Mouse (Mus musculus): ENCODE data around the gene Arpc4. TPM values are rescaled to one million over a fixed set of nuclear protein-coding genes. Genes with fewer than 3 reads are reported as not detected.

Gene Arpc4
- polyA plus RNA-seq, 1 experiment from 2014 or later = 238 TPM

DNA sequence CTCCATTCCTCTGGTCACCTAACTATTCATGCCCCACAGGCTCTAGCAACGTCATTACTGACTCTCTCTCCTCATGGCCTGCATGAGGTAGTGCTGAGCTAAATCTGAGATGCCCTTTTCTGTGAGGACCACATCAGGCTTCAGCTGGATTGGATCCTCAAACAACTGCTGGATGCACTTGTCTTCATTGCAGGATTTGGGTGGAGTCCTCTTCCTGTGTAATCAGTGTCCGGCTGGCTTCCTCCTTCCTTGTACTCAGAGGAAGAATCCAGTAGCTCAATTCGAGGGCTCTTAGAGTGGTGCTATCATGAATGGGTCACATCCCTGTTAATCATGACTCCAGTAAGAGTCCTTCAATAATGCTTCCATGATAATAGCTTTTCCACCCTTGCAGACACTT lies 24.2 kb upstream of the Arpc4 start:
- H3K9me3 ChIP-seq (ENCODE audit: control insufficient read depth, low read length) = no peaks in the 10 kb centered on the region
- 77% methylated on average over 3 of the region's 3 CpGs for WGBS
- H3K4me1 ChIP-seq (ENCODE audit: control insufficient read depth, insufficient read depth, low read length) = no peaks in the 10 kb centered on the region
- H3K27ac ChIP-seq (ENCODE audit: low read depth, low read length) = no peak overlapping the region
- ATAC-seq (ENCODE audit: low read depth) = no peak
- H3K27me3 ChIP-seq (ENCODE audit: control insufficient read depth, insufficient read depth, low read length) = no peaks in the 10 kb centered on the region
- no peak overlapping the region for H3K4me3 ChIP-seq (ENCODE audit: low read depth, low read length)
- H3K9ac ChIP-seq (replicated peaks; ENCODE audit: low read depth, low read length) = no peak overlapping the region
- no peaks in the 10 kb centered on the region for H3K36me3 ChIP-seq (ENCODE audit: control insufficient read depth, insufficient read depth, low read length)
- no peak overlapping the region for H3K4me2 ChIP-seq (ENCODE audit: low read depth, low read length)

DNA sequence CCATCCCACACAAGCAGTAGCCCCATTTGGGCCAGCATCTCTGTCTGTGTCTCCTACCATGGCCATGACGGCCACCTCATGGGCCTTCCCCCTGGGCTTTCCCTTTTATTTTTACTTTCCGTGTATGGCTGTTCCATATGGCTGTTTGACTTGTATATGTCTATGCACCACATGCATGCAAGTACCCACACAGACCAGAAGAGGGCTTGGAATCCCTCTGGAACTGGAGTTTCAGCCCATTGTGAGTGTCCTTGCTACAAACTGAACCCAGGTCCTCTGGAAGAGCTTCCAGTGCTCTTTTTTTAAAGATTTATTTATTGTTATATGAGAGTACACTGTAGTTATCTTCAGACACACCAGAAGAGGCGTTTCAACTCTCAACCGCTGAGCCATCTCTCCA lies 16.4 kb upstream of the Arpc4 start:
- ATAC-seq (ENCODE audit: low read depth) = no peak

DNA sequence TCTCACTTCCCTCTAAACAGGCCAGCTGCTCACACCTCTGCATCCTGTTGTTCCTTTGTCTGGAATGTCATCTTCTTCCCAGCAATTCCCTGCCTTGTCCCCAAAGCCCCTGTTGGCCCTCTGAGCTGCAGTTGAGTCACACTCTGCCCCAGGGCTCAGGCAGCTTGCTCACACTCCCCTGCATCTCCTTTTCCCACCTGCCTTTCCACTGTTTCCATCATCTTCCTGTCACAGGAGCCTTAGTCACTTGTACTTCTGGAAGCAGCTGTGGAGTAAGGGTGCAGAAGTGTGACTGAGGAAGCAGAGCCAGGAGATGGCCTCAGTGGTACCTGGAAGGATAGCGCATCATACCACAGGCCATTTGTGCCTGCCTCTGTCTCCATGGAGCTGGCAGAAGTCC lies 15.7 kb upstream of the Arpc4 start:
- Histone ChIP-seq H3K27ac (ENCODE audit: low read depth, low read length) (no peak overlapping the region), H3K4me3 (ENCODE audit: low read depth, low read length) (no peak overlapping the region), H3K9me3 (ENCODE audit: control insufficient read depth, low read length) (no peaks in the 10 kb centered on the region), H3K4me1 (ENCODE audit: control insufficient read depth, insufficient read depth, low read length) (no peaks in the 10 kb centered on the region), H3K4me2 (ENCODE audit: low read depth, low read length) (no peak overlapping the region), H3K36me3 (ENCODE audit: control insufficient read depth, insufficient read depth, low read length) (0 out of 2 replicates have a peak, but pooled peaks cover 5% of the 10 kb centered on the region), H3K9ac (replicated peaks; ENCODE audit: low read depth, low read length) (no peak overlapping the region), H3K27me3 (ENCODE audit: control insufficient read depth, insufficient read depth, low read length) (no peaks in the 10 kb centered on the region)
- WGBS = 100% methylated on average over 1 of the region's 1 CpGs
- ATAC-seq (ENCODE audit: low read depth) = no peak

More for the DNA sequence above, 16.4 kb upstream of the Arpc4 start:
- Histone ChIP-seq H3K4me2 (ENCODE audit: low read depth, low read length) (no peak overlapping the region), H3K4me3 (ENCODE audit: low read depth, low read length) (no peak overlapping the region), H3K9me3 (ENCODE audit: control insufficient read depth, low read length) (no peaks in the 10 kb centered on the region), H3K9ac (replicated peaks; ENCODE audit: low read depth, low read length) (no peak overlapping the region), H3K27ac (ENCODE audit: low read depth, low read length) (no peak overlapping the region), H3K27me3 (ENCODE audit: control insufficient read depth, insufficient read depth, low read length) (no peaks in the 10 kb centered on the region), H3K4me1 (ENCODE audit: control insufficient read depth, insufficient read depth, low read length) (no peaks in the 10 kb centered on the region), H3K36me3 (ENCODE audit: control insufficient read depth, insufficient read depth, low read length) (no peaks in the 10 kb centered on the region)
- WGBS = 77% methylated on average over 4 of the region's 4 CpGs

DNA sequence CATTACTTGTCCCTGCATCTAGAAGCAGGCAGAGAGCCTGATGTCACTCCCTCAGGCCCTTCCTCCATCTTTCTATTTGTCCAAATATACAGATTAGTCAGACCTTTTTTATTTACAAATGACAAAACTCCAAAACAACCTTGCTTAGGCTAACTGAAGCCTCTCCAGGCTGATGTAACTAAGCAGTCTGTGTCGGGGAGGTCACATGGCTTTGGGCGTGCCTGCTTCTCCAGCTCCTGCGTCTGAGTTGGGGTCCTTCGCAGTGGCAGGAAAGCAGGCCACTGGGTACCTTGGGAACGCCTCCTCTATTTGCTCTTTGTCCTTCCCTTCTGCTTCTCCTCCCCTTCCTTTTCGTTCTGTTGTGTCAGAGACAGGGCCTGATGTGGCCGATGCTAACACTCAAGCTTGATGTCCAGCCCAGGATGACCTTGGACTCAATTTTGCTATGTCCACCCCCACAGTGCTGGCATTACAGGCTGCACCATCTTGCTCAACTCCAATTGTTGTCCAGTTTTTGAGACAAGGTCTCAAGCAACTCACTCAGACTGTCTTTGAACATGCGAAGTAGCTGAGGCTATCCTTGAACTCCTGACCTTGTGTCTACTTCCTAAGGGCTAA lies 13.3 kb upstream of the Arpc4 start:
- H3K36me3 ChIP-seq (ENCODE audit: control insufficient read depth, insufficient read depth, low read length) = peaks cover 5% of the 10 kb centered on the region; the same call in 1 of the 2 replicates
- no peak for ATAC-seq (ENCODE audit: low read depth)
- no peak overlapping the region for H3K27ac ChIP-seq (ENCODE audit: low read depth, low read length)
- no peak overlapping the region for H3K4me3 ChIP-seq (ENCODE audit: low read depth, low read length)
- 59% methylated on average over 8 of the region's 8 CpGs for WGBS
- no peaks in the 10 kb centered on the region for H3K4me1 ChIP-seq (ENCODE audit: control insufficient read depth, insufficient read depth, low read length)
- no peaks in the 10 kb centered on the region for H3K27me3 ChIP-seq (ENCODE audit: control insufficient read depth, insufficient read depth, low read length)
- H3K9ac ChIP-seq (replicated peaks; ENCODE audit: low read depth, low read length) = no peak overlapping the region
- no peaks in the 10 kb centered on the region for H3K9me3 ChIP-seq (ENCODE audit: control insufficient read depth, low read length)
- H3K4me2 ChIP-seq (ENCODE audit: low read depth, low read length) = no peak overlapping the region

DNA sequence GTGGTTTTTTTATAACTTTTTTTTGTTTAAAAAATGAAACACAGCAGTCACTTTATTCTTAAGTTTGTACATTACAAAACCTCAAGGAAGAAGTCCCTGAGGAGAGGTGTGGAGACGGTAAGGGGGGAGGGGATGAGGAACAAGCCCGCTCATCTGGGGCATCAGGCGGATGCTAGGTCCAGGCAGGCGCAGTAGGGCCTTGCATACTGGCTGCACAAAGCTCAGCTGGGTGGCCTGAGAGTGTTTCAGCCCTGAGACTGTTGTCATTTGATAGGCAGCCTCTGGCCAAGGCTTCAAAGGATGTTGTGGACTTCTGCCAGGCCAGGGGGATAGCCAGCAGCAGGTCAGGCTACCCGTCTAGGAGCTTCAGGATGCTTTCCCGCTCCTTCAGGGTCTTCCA lies 11.3 kb upstream of the Arpc4 start:
- no peak overlapping the region for H3K9ac ChIP-seq (replicated peaks; ENCODE audit: low read depth, low read length)
- no peak overlapping the region for H3K4me3 ChIP-seq (ENCODE audit: low read depth, low read length)
- H3K36me3 ChIP-seq (ENCODE audit: control insufficient read depth, insufficient read depth, low read length) = peaks cover 23% of the 10 kb centered on the region
- 96% methylated on average over 6 of the region's 6 CpGs for WGBS
- no peak for ATAC-seq (ENCODE audit: low read depth)
- no peaks in the 10 kb centered on the region for H3K27me3 ChIP-seq (ENCODE audit: control insufficient read depth, insufficient read depth, low read length)
- H3K9me3 ChIP-seq (ENCODE audit: control insufficient read depth, low read length) = no peaks in the 10 kb centered on the region
- H3K4me1 ChIP-seq (ENCODE audit: control insufficient read depth, insufficient read depth, low read length) = no peaks in the 10 kb centered on the region
- no peak overlapping the region for H3K27ac ChIP-seq (ENCODE audit: low read depth, low read length)
- H3K4me2 ChIP-seq (ENCODE audit: low read depth, low read length) = no peak overlapping the region

DNA sequence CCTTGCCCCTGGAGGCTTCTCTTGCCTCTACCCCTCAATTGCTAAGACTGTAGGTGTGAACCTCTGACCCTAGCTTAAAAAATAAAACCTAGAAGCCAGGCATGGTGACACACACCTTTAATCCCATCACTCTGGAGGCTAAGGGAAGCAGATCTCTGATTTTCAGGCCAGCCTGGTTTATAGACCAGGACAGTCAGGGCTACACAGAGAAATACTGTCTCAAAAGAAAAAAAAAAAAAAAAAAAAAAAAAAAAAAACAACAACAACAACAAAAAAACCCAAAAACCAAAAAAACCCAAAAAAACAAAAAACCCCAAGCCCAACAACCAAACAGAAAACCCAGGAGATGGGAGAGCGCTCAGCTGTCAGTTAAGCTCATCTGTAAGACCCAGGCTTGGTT lies 10.3 kb upstream of the Arpc4 start:
- Histone ChIP-seq H3K9me3 (ENCODE audit: control insufficient read depth, low read length) (no peaks in the 10 kb centered on the region), H3K27me3 (ENCODE audit: control insufficient read depth, insufficient read depth, low read length) (no peaks in the 10 kb centered on the region), H3K9ac (replicated peaks; ENCODE audit: low read depth, low read length) (no peak overlapping the region), H3K4me1 (ENCODE audit: control insufficient read depth, insufficient read depth, low read length) (no peaks in the 10 kb centered on the region), H3K36me3 (ENCODE audit: control insufficient read depth, insufficient read depth, low read length) (peaks cover 31% of the 10 kb centered on the region), H3K4me2 (ENCODE audit: low read depth, low read length) (no peak overlapping the region), H3K4me3 (ENCODE audit: low read depth, low read length) (no peak overlapping the region), H3K27ac (ENCODE audit: low read depth, low read length) (no peak overlapping the region)
- 100% methylated on average over 1 of the region's 1 CpGs for WGBS
- ATAC-seq (ENCODE audit: low read depth) = no peak

DNA sequence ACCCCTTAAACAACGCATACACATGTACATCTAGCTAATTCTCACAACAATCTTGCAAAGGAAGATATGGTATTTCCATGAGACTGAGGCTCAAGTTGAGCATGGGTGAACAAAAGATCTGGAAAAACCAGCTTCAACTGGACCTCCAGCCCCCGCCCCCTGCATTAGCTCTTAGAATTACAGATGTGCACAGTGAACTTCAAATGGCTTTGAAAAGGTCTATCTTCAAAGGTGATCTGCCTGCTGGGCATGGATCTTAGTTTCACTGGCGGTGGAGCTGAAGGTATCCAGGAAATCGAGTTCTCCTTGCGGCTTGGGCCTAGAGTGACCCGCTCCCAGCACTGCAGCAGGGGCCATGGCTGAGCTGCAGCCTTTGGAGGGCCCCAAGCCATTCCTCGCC lies 9.8 kb upstream of the Arpc4 start:
- WGBS = 89% methylated on average over 7 of the region's 7 CpGs
- Histone ChIP-seq H3K27me3 (ENCODE audit: control insufficient read depth, insufficient read depth, low read length) (no peaks in the 10 kb centered on the region), H3K9ac (replicated peaks; ENCODE audit: low read depth, low read length) (no peak overlapping the region), H3K4me1 (ENCODE audit: control insufficient read depth, insufficient read depth, low read length) (no peaks in the 10 kb centered on the region), H3K36me3 (ENCODE audit: control insufficient read depth, insufficient read depth, low read length) (peaks cover 36% of the 10 kb centered on the region), H3K9me3 (ENCODE audit: control insufficient read depth, low read length) (no peaks in the 10 kb centered on the region), H3K4me3 (ENCODE audit: low read depth, low read length) (no peak overlapping the region), H3K4me2 (ENCODE audit: low read depth, low read length) (no peak overlapping the region), H3K27ac (ENCODE audit: low read depth, low read length) (no peak overlapping the region)
- no peak for ATAC-seq (ENCODE audit: low read depth)

DNA sequence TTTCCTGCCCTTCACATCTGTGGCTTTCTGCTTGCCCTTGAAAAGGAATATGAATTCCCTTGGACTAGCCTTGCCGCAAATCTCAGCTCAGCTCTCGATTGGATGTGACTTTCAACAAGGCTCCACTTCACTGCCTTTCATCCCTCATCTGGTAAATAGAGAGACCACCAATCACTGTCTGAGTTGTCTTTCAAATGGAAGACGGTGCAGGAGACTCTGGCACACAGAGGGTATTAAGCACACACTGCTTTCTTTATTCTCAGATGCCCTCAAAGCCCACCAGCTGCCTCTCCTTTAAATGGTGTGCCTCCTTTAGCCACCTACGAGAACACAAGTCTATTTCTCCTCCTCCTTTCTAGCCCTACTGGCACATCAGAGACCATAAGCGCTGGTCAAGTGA lies 9.3 kb upstream of the Arpc4 start:
- no peaks in the 10 kb centered on the region for H3K4me1 ChIP-seq (ENCODE audit: control insufficient read depth, insufficient read depth, low read length)
- no peak overlapping the region for H3K4me3 ChIP-seq (ENCODE audit: low read depth, low read length)
- no peaks in the 10 kb centered on the region for H3K9me3 ChIP-seq (ENCODE audit: control insufficient read depth, low read length)
- no peak overlapping the region for H3K9ac ChIP-seq (replicated peaks; ENCODE audit: low read depth, low read length)
- H3K4me2 ChIP-seq (ENCODE audit: low read depth, low read length) = no peak overlapping the region
- no peak for ATAC-seq (ENCODE audit: low read depth)
- H3K36me3 ChIP-seq (ENCODE audit: control insufficient read depth, insufficient read depth, low read length) = peaks cover 40% of the 10 kb centered on the region
- no peaks in the 10 kb centered on the region for H3K27me3 ChIP-seq (ENCODE audit: control insufficient read depth, insufficient read depth, low read length)
- WGBS = 65% methylated on average over 5 of the region's 5 CpGs
- no peak overlapping the region for H3K27ac ChIP-seq (ENCODE audit: low read depth, low read length)

DNA sequence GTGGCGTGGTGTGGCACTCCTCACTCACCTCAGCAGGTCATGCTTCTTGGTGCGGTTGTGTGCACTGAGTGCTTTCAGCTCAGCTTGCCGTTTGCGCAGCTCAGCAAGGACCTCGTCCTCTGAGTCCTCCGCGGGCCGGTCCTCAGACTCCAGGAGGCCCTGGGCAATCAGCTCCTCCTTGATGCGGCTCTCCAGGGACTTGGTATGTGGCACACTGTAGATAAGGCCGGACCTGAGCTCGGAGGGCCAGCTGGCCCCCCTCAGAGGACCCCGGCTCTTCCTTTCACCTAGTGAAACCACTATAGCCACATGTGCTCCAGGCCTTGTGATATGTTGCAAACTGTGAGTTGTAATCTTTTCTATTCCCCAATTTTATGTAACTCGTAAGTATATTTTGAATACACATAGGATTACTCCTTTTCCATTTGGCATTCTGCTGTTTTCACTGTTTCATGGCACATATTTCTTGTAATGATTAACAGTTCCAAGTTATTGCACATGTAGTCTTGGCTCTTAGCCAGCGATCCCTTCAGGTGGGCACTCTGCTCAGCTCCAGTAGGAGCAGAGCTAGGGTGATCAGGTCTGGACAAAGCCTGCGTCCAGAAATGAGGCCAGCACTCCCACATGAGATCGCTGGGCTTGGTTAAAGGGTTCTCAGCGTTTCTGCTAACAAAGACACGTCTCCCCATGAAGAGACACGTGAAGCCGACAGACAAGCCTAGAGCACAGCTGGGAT lies 7.6 kb upstream of the Arpc4 start:
- H3K9me3 ChIP-seq (ENCODE audit: control insufficient read depth, low read length) = no peaks in the 10 kb centered on the region
- no peak for ATAC-seq (ENCODE audit: low read depth)
- H3K4me3 ChIP-seq (ENCODE audit: low read depth, low read length) = no peak overlapping the region
- 95% methylated on average over 20 of the region's 20 CpGs for WGBS
- no peaks in the 10 kb centered on the region for H3K4me1 ChIP-seq (ENCODE audit: control insufficient read depth, insufficient read depth, low read length)
- no peak overlapping the region for H3K27ac ChIP-seq (ENCODE audit: low read depth, low read length)
- no peak overlapping the region for H3K4me2 ChIP-seq (ENCODE audit: low read depth, low read length)
- H3K36me3 ChIP-seq (ENCODE audit: control insufficient read depth, insufficient read depth, low read length) = peaks cover 56% of the 10 kb centered on the region
- H3K9ac ChIP-seq (replicated peaks; ENCODE audit: low read depth, low read length) = no peak overlapping the region
- no peaks in the 10 kb centered on the region for H3K27me3 ChIP-seq (ENCODE audit: control insufficient read depth, insufficient read depth, low read length)
